Mouse (Mus musculus) frontal cortex, adult 2 months (tissue): Measurements from ENCODE around the gene Gas2l1. TPM values are rescaled to one million over a fixed set of nuclear protein-coding genes. Genes with fewer than 3 reads are reported as not detected.

Source experiments
- DNase-seq, 2 experiments: peaks; one replicate each; pipeline ENCODE4 v3.0.0; 2022; ENCODE audit warnings: low spot score in 1 of 2; ENCODE audit errors: extremely low spot score in 1 of 2
- polyA plus RNA-seq: library from polyadenylated mRNA; depleted of rRNA; stranded (reverse); fragments of >200 nt; gene quantifications from 2 replicates; pipeline ENCODE4 v1.2.3, GENCODE M21; 2012

Gas2l1 gene
- polyA plus RNA-seq, 1 experiment, result 98.7 TPM

DNA sequence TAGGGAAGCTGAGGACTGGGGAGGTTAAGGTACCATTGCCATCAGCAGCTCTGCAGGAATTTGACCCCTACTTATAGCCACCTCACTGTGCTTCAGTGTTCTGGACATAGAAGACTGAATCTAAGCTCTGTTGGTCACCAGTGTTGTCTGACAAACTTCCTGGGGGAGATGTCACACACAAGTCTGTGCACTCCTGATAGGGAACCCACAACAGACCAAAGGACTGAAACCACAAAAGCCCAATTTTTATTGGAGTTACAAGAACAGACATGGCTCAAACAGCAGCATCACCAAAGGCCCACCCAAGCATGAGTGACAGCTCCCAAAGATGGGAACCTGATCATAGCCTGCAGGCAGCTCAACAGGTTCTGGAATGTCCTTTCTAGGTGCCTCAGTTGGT lies 1.9 kb upstream of the Gas2l1 start:
- no peak for DNase-seq

DNA sequence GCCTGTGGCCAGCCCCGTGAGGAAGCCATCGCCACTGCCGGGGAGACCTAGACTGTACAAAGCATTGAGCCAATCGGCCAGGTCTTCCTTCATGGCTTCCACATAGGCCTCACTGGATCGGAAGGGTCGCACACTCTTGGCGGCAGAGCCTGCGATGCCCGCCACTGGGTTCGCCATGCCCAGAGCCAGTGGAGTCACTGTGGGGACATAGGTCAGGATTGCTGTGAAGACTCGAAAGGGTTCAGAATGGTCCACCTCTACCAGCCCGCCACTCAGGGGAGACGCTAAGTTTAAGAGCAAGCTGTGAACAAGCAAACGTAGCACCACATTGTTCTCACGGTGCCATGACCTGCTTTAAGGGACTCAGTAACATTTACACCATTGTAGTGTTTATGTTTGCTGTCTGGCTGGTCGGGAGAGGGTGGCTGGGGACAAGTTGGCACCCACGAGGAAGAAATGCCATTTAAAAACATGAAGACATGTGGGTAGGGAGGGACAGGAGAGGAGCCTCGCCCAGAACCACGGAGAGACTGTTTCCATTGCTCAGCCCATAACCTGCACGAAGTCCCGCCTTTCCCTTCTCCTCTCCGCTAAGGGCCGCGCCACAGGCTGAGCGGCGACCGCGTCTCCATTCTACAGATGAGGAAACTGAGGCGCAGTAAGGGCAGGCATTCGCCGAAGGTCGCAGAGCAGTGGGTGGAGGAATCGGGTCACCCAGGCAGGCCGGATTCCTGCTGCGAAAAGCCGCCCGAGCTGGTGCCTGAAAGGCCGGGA lies 658 bp downstream of the Gas2l1 start:
- peak in 1 of 2 experiments; percentile 42 for DNase-seq

DNA sequence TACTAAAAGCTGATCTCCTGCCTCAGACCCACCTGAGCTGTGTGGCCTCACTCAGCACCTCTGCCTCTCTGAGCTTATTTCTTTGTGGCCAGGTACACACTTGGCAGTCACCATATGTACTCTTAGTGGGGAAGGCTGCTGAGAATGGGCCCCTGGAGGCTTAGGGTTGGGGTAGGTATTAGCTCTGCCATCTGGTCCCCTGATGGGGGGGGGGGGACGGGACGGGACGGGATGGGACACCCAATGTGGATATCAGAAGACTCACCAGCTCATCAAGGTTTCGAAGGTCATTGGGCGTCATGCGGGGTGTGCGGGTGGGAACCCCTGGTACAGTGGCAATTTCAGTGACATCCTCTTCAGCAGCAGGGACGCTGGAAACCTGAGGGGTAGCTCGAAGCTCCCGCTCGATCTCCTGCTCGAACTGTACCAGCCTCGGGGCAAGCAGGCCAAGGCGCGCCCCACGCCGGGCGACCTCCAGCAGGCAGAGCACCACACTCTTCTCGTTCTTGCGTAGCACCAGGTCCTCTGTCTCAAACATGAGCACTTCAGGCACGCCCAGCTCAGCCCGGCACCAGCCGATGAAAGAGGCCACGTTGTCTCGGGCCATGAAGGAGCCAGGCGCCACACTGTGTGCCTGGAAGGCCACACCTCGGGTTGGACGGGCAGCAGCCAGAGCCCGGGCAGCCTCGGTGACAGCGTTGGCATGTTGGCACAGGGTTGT lies 1.4 kb downstream of the Gas2l1 start:
- DNase-seq, result no peak

DNA sequence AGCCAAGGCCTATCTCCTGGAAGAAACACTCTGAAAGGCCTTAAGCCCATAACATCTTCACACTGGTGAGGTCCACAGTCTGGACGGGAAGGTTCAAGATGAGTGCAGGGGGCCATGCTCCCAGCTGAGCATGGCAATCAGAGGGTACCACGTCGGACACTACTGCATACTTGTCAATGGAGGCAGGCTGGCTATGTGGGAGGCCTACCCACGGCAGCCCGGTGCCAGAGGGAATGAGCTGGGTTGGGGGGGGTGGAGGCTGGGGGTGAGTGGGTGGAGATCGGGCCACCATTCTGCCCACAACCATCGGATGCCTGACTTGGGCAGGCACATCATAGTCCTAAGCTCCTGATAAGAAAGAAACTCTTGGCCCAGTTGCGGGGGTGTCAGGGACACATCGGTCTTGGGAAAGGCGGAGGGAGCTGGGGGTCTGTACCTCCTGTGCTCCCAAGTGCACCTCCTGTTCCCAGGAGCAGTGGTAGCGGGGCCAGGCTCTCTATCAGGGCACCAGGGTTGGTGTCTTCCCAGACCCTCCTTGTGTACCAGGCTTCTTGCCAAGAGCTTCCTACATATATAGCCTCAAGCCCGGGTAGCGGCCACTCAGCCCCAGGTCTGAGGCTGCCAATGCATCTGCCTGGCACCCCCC lies 2.1 kb downstream of the Gas2l1 start:
- DNase-seq, result no peak

DNA sequence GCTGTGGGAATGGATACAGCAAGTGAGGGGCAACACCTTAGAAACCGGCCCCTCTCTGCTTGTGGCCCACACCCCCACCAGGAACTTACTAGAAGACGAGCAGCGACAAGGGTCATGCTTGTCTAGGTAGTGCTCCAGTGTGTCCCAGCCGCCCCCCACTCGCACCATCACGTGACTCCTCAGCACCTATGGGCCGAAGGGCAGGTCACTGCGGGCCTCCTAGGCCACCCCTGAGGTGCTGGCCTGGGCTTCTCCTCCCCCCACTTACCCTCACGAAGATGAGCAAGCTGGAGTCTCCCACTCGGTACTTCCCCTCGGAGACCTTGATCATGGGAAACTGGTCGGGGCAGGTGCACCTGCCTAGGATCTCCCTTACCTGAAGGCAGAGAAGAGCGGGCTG lies 2.8 kb downstream of the Gas2l1 start:
- no peak for DNase-seq

DNA sequence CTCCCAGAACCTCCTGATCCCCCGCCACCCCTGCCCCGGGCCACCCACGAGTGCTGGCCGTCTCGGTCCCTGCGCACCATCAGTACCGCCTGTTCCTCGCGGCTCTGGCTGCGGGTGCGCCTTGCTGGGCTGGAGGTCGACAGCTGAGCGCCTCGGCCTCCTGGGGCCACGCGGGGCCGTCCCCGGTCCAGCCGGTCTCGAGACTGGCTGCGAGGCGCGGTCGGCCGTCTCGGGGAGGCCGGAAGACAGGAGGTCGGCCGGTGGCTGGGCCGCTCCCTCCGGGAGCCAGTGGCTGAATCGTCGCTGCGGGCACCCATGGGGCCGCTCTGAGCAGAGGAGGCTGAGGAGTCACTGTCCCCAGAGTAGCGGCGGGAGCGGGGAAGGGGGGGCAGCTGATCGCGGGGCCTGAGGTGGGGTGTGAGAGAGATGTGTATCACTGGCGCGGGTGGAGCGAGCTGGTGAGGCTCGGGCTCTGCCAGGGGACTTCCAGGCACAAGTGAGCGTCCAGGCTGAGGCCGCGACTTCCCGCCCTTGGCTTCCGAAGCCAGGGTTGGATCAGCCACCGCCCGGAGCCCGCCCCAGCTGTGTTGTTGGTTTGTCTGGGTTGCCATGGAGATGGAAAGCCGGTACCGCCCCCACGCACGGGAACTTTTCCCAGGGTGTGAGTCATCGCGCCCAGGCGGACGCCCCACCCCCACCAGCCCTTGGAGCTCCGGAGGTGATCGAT lies 3.6 kb downstream of the Gas2l1 start:
- peak; percentile 90 to 99 for DNase-seq

DNA sequence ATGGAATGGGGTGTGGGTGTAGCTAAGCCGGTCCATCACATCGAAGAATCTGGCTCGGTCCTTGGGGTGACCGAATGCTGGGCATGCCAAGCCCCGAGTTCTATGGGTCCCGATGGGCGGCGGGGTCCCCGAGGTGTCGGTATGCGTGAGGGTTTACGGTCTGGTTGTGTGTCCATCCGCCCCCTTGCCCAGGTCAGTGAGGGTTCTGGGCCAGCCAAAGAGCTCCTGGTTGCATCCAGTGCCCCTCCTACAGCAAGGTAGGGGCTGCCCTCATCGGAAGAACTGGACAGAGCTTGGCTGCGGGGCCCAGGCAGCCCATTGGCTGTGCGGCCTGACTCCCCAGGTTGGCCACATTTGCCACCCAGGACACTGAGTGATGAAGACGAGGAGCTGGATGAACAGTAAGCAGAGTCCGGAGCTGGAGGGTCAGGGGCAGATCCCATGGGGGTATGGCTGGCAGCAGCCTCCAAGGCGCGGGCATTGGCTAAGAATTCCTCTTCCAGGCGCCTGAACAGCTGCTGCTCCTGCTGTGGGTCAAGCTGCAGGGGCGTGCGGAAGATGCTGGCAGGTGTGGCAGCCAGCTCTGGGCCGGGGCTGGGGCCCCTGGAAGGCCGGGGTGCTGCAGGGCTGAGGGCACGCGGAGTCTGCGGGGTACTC lies 4.2 kb downstream of the Gas2l1 start:
- DNase-seq, result no peak

DNA sequence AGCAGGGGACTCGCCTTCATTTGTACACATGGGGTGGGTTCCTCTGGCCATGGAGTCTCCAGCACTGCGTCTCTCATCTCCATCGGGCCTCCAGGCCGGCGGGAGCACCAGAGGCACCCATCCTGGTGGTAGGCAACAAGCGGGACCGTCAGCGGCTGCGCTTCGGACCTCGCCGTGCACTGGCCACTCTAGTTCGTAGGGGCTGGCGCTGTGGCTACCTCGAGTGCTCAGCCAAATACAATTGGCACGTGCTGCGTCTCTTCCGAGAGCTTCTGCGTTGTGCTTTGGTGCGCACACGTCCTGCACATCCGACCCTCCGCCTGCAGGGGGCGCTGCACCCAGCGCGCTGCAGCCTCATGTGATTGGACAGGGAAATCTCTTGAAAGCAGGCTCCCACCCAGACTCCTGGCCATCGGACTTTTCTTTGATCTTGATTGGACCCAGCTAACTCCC lies 5.4 kb downstream of the Gas2l1 start:
- no peak for DNase-seq

DNA sequence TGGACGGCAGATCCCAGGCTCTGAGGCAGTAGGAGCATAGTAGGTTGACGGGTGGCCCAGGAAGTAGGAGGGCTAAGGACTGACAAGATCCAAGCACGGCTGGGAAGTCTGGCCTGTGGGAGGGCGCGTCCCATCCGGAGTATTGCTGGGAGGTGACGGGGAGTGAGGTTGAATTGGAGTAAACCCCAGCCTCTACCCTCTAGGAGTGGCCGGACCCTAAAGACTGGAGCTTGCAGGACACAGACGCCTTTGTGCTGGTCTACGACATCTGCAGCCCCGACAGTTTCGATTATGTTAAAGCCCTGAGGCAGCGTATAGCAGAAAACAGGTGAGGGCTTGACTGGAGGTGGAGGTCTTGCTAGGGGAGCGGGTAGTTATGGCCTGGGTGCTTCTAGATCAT lies 5.9 kb downstream of the Gas2l1 start:
- DNase-seq, result no peak

DNA sequence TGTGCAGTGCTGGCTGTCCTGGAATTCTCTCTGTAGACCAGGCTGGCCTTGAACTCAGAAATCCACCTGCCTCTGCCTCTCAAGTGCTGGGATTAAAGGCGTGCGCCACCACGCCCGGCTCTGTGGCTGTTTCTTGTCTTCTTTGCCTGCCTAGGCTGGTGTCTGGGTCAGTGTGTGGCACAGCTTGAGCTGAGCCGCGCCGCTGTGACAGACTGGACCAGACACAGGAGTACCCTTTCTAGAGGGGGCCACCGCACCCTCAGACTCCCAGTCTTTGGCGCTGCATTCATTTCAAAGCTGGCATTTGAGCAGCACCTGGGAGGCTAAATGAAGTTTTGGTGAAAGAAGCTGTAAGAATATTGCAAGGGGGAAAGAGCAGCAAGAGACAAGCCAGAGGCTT lies 6.3 kb downstream of the Gas2l1 start:
- no peak for DNase-seq

DNA sequence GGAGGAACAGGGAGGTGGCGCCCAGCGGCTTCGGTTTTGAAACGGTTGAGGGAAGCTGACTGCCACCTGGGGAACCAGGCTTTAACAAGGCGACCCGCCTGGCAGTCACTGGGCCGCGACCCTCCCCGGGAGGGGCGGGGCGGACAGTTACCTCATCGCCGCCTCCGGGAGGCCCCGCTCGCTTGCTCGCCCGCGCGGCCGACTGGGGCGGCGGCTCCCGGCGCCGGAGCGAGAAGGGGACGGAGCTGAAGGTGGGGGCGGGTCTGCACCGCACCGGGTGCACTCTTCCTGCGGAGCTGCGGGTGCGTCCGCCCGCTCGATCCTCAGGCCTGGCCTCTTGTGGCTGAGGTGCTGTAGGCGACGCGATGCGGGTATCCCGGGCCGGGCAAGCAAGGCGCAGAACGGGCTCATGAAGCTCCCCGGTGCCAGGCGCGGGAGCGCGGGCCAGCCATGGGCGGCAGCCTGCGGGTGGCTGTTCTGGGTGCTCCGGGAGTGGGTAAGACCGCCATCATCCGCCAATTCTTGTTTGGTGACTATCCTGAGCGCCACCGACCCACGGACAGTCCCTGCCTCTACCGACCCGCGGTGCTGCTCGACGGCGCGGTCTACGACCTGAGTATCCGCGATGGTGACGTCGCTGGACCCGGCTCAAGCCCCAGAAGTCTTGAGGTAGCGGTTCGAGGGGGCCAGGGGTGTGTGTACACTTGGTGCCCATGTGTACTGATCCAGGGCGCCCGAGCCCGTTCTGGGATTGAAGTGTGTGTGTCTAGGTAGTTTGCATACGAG lies 7.1 kb downstream of the Gas2l1 start, which contains the start of gene Rasl10a:
TSS of gene Rasl10a (plus strand) at position 273 of the 786 bp plus-strand sequence.
- DNase-seq, result no peak

DNA sequence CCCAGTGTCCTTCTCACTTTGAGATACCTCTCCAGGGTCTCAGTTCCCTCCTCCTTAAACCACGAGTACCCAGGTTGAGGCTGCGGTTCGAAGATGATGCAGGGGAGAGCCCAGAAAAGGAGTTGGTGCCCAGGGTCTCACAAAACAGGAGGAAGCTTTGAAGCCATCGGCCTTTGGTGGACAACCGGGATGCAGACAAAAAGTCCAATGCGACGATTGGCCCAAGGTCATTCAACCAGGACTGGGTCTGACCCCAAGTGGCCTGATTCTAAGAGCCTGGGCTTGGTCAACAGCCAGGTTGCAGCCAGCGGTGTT lies 7.6 kb downstream of the Gas2l1 start:
- no peak for DNase-seq

DNA sequence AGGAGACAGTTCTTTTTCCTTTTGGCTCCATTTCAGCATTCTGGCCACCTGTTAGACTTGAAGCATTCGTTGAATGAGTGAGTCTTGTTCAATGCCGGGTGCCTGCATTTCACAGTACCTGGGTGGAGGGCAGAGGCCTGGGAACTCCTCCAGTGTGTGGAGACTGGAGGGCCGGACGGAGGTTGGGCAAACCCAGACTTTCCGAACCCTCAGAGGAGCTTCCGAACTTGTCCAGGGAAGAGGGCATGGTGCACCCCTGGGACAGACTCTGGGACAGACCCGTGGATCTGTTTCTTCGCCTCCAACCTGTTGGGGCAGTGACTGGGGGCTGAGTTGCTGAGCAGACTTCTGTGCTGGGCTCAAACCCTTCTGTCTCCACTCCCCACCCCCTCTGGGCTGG lies 8.1 kb downstream of the Gas2l1 start:
- DNase-seq, result no peak

DNA sequence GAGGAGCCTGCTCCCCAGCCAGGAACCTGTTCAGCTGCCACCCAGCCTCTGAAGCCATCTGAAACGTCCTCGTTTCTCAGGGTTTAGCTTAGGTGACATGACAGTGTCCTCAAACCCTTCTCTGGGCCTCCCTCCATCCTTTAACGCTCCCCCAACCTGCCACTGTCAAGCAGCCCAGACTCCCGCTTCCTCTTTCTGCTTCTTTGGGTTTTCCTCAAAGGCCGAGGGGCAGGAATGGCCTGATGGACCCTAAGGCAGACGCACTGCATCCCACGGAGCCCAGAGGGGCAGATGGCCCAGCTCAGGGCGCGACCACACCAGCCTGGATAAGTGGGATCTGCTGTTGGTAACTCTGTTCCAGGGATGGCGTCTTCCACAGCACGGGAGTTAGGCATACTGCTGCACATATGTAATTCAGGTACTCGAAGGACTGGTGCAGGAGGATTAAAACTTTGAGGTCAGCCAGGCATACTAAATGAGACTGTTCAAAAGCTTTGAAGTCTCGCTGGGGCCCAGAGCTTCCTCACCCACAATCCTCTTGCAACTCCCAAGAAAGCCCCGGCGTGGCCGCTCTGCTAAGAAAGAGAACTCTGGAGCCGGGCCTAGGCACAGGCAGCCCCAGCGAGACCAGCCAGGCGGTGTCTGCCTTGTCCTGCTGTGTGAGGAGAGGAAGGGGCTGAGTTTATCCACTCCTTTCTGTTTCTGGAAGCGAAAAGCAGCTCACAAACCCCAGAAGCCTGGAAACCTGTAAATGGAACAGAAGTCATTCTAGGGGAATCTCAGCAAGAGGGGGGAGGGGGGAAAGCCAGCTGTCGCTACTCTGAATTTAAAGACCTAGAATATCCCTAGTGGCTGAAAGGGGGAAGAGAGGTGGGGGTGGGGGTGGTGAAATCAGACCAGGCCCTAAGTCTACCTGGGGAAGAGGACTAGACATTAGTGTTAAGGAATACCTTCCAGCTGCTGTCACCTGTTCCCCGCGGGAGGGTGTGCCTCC lies 8.9 kb downstream of the Gas2l1 start:
- no peak for DNase-seq

DNA sequence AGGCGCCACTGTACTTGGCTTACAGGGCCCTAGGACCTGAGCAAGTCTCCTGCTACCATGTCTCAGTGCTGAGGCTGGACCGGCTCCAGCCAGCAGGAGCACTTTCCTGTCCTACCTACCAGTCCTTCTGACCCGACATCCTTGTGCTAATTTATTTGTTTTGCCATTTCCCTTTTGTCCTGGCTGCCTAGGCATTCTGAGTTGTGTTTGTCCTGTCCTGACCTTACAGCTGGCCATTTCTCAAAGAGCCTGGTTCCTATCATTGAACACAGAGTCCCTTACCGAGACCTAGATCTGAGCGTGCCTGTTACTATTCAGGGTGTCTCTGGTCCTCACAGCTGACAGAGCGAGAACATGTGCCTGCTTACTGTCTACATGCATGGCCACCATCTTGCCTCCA lies 10.3 kb downstream of the Gas2l1 start:
- no peak for DNase-seq

DNA sequence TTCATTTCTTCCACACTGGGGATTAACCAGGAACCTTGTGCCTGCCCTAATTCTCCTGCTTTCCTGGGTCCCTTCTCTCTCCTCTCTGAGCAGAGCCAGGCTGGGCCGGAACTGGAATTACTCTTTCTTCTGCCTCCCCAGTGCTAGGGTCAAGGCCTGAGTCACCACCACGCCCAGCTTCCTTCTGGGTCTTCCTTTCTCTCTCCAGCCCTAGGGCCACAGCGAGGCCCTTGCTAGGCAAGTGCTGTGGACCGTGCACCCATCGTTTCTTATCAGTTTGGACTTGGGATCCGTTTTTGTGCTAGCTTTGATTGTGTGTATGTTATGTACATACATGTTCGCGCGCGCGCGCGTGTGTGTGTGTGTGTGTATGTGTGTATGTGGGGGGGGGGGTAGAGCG lies 11.0 kb downstream of the Gas2l1 start:
- no peak for DNase-seq

DNA sequence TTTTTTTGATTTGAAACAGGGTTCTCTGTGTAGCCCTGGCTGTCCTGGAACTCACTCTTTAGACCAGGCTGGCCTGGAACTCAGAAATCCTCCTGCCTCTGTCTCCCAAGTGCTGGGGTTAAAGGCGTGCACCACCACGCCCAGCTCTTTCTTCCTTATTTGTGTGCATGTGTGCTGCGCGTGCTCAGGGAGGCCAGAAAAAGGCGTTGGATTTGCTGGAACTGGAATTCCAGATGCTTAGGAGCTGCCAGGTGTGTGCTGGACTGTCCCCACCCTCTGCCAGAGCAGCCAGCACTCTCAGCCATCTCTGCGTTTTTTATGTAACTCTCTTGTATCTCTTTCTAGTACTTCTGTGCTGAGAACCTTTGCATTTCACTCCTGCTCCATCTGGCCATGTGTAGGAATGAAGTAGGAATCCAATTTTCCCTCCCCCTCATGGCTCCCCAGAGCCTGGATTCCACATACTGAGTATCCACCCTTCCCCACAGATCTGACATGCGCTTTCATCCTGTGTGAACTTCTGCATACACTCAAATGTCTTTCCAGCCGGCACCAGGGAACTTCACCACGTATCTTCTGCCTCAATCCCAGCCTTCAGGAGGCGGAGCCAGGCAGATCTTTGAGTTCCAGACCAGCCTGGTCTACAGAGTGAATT lies 12.8 kb downstream of the Gas2l1 start:
- DNase-seq, result peak; percentile 85 to 86

DNA sequence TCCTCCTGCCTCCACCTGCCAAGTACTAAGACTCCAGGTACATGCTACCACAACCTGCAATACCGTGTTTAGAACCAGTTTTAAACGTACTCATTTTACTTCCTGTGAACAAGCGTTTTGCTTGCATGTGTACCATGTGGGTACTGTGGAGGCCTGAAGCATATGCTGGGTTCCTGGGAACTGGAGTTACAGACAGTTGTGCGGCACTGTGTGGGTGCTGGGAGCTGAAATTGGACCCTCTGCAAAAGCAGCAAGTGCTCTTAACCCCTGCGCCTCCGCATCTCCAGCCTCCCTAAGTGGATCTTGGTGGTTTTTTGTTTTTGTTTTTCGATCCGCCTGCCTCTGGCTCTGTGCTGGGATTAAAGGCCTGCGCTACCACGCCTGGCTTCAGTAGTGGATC lies 13.5 kb downstream of the Gas2l1 start:
- DNase-seq, result no peak
